Mouse (Mus musculus) CH12.LX (cell line): ENCODE data around the gene Idh2. TPM values are rescaled to one million over a fixed set of nuclear protein-coding genes. Genes with fewer than 3 reads are reported as not detected.

Experiments
- DNase-seq: peaks from one replicate; pipeline ENCODE4 v3.0.0-alpha.2; 2013; ENCODE audit errors: extremely low read depth
- H3K27ac ChIP-seq: 2 replicates; pipeline ENCODE4 v1.5.1; 2012; ENCODE audit warnings: low read depth, mild to moderate bottlenecking, control low read depth, moderate library complexity; ENCODE audit not compliant: insufficient read depth
- H3K27me3 ChIP-seq: replicated peaks from 2 replicates; pipeline ENCODE3; 2012; ENCODE audit warnings: inconsistent platforms
- H3K36me3 ChIP-seq, 2 experiments: replicated peaks in 1 of 2; 2 replicates each; pipeline versions ENCODE3 to v1.6.1; 2012; ENCODE audit warnings: inconsistent platforms in 1 of 2, low read length in 1 of 2, mild to moderate bottlenecking in 1 of 2, mixed read lengths in 1 of 2, moderate library complexity in 1 of 2; ENCODE audit not compliant: control insufficient read depth in 1 of 2, insufficient read depth in 1 of 2
- H3K4me1 ChIP-seq, 2 experiments: 2 replicates each; pipeline ENCODE4 v1.6.1; 2012; ENCODE audit warnings: inconsistent platforms in 1 of 2, moderate library complexity in 1 of 2; ENCODE audit not compliant: insufficient read depth in 2 of 2, control insufficient read depth in 1 of 2
- H3K4me2 ChIP-seq: 2 replicates; pipeline ENCODE4 v1.6.1; 2012; ENCODE audit warnings: low read depth, mild to moderate bottlenecking, control low read depth; ENCODE audit not compliant: poor library complexity, insufficient read depth, severe bottlenecking
- H3K4me3 ChIP-seq, 3 experiments: fragments of 150-350 bp in 1 of 3; sonication (generic) in 1 of 3; replicated peaks in 1 of 3; 2 replicates each; pipeline versions ENCODE3 to v1.5.1; 2011 to 2012; ENCODE audit warnings: low read depth in 2 of 3, low read length in 2 of 3, mild to moderate bottlenecking in 2 of 3, moderate library complexity in 2 of 3, control low read depth in 1 of 3, improper control_type of control experiment in 1 of 3, inconsistent platforms in 1 of 3, mixed read lengths in 1 of 3; ENCODE audit not compliant: poor library complexity in 1 of 3
- H3K79me2 ChIP-seq: replicated peaks from 2 replicates; pipeline ENCODE4 v1.6.1; 2012; ENCODE audit warnings: mild to moderate bottlenecking, moderate library complexity; ENCODE audit not compliant: control insufficient read depth, poor library complexity, insufficient read depth, severe bottlenecking; ENCODE audit errors: extremely low read depth
- H3K9ac ChIP-seq: 2 replicates; pipeline ENCODE4 v1.6.1; 2012; ENCODE audit warnings: low read depth, mild to moderate bottlenecking, control low read depth, moderate library complexity; ENCODE audit not compliant: insufficient read depth
- H3K9me3 ChIP-seq: replicated peaks from 2 replicates; pipeline ENCODE3; 2012; ENCODE audit warnings: low read length, inconsistent platforms, mixed read lengths
- BHLHE40 ChIP-seq: IDR thresholded peaks from 2 replicates; pipeline ENCODE4 v1.6.1; 2011; ENCODE audit warnings: mild to moderate bottlenecking, low read depth, low read length, improper control_type of control experiment
- CHD1 ChIP-seq: IDR thresholded peaks from 2 replicates; pipeline ENCODE4 v1.6.1; 2012; ENCODE audit warnings: low read depth, low read length, improper control_type of control experiment, inconsistent platforms
- CHD2 ChIP-seq: IDR thresholded peaks from 2 replicates; pipeline ENCODE4 v1.6.1; 2011; ENCODE audit warnings: low read length, improper control_type of control experiment
- CTCF ChIP-seq, 2 experiments: IDR thresholded peaks in 1 of 2; conservative IDR thresholded peaks in 1 of 2; 2 replicates each; pipeline ENCODE4 v1.5.1; 2011 to 2012; ENCODE audit warnings: low read depth in 2 of 2, low read length in 2 of 2, improper control_type of control experiment in 1 of 2, inconsistent platforms in 1 of 2, mild to moderate bottlenecking in 1 of 2, moderate library complexity in 1 of 2
- ETS1 ChIP-seq: conservative IDR thresholded peaks from 2 replicates; pipeline ENCODE4 v1.6.1; 2012; ENCODE audit warnings: low read depth, mild to moderate bottlenecking, inconsistent platforms, low read length, improper control_type of control experiment, moderate library complexity
- GABPA ChIP-seq: IDR thresholded peaks from 2 replicates; pipeline ENCODE4 v1.6.1; 2012; ENCODE audit warnings: low read depth, low read length, improper control_type of control experiment, inconsistent platforms; ENCODE audit not compliant: insufficient replicate concordance
- HCFC1 ChIP-seq: IDR thresholded peaks from 2 replicates; pipeline ENCODE4 v1.6.1; 2012; ENCODE audit warnings: low read depth, mild to moderate bottlenecking, inconsistent platforms, low read length, improper control_type of control experiment
- JUND ChIP-seq: conservative IDR thresholded peaks from 2 replicates; pipeline ENCODE4 v1.6.1; 2011; ENCODE audit warnings: low read depth, low read length, improper control_type of control experiment
- KAT2A ChIP-seq: IDR thresholded peaks from 2 replicates; pipeline ENCODE4 v1.6.1; 2012; ENCODE audit warnings: low read length, improper control_type of control experiment, inconsistent platforms; ENCODE audit not compliant: insufficient replicate concordance
- MAX ChIP-seq: IDR thresholded peaks from 2 replicates; pipeline ENCODE4 v1.6.1; 2011; ENCODE audit warnings: low read length, improper control_type of control experiment
- MAZ ChIP-seq: IDR thresholded peaks from 2 replicates; pipeline ENCODE4 v1.6.1; 2012; ENCODE audit warnings: low read depth, mild to moderate bottlenecking, inconsistent platforms, low read length, improper control_type of control experiment, moderate library complexity
- MYC ChIP-seq: IDR thresholded peaks from 2 replicates; pipeline ENCODE4 v1.6.1; 2011; ENCODE audit warnings: low read depth, mild to moderate bottlenecking, improper control_type of control experiment, low read length
- PAX5 ChIP-seq: IDR thresholded peaks from 2 replicates; pipeline ENCODE4 v1.6.1; 2012; ENCODE audit warnings: low read length, inconsistent platforms, mixed read lengths
- POLR2AphosphoS2 ChIP-seq: IDR thresholded peaks from 2 replicates; pipeline ENCODE4 v1.6.1; 2011; ENCODE audit warnings: low read depth, low read length, improper control_type of control experiment
- RAD21 ChIP-seq: IDR thresholded peaks from 2 replicates; pipeline ENCODE4 v1.6.1; 2011; ENCODE audit warnings: low read depth, mild to moderate bottlenecking, low read length, improper control_type of control experiment, moderate library complexity
- SIN3A ChIP-seq: IDR thresholded peaks from 2 replicates; pipeline ENCODE4 v1.6.1; 2012; ENCODE audit warnings: low read length, improper control_type of control experiment, inconsistent platforms
- SMC3 ChIP-seq: IDR thresholded peaks from 2 replicates; pipeline ENCODE4 v1.6.1; 2011; ENCODE audit warnings: low read depth, low read length, improper control_type of control experiment
- TBP ChIP-seq: conservative IDR thresholded peaks from 2 replicates; pipeline ENCODE4 v1.6.1; 2011; ENCODE audit warnings: low read depth, low read length, improper control_type of control experiment
- UBTF ChIP-seq: IDR thresholded peaks from 2 replicates; pipeline ENCODE4 v1.6.1; 2012; ENCODE audit warnings: low read depth, mild to moderate bottlenecking, inconsistent platforms, low read length, improper control_type of control experiment, moderate library complexity
- USF1 ChIP-seq: IDR thresholded peaks from 2 replicates; pipeline ENCODE4 v1.6.1; 2014; ENCODE audit warnings: low read depth, mild to moderate bottlenecking, inconsistent platforms, low read length, improper control_type of control experiment
- ZC3H11A ChIP-seq: IDR thresholded peaks from 2 replicates; pipeline ENCODE4 v1.6.1; 2012; ENCODE audit warnings: low read depth, mild to moderate bottlenecking, inconsistent platforms, low read length, improper control_type of control experiment
- ZMIZ1 ChIP-seq: IDR thresholded peaks from 2 replicates; pipeline ENCODE4 v1.6.1; 2012; ENCODE audit warnings: low read depth, mild to moderate bottlenecking, inconsistent platforms, low read length, improper control_type of control experiment
- ZNF384 ChIP-seq: IDR thresholded peaks from 2 replicates; pipeline ENCODE4 v1.6.1; 2012; ENCODE audit warnings: low read depth, low read length, improper control_type of control experiment, inconsistent platforms
- dilution Hi-C: fragments of 300-500 bp; cut with MboI; formaldehyde crosslinking; loops from 2 replicates; pipeline ENCODE4 v1.14.3; 2020; ENCODE audit warnings: low sequenced_read_pairs; ENCODE audit not compliant: extremely low pct_unique_long_range_greater_than_20kb, extremely low pct_ligation_motif_present
- in situ Hi-C: fragments of 300-500 bp; cut with MboI; formaldehyde crosslinking; loops from 3 replicates; pipeline ENCODE4 v1.14.3; 2019; ENCODE audit warnings: low sequenced_read_pairs, low pct_ligation_motif_present, low pct_unique_long_range_greater_than_20kb, mixed read lengths
- polyA plus RNA-seq: library from polyadenylated mRNA; unstranded; fragments of >175 nt; gene quantifications from 2 replicates; pipeline ENCODE4 v1.2.1, GENCODE M21; 2012; ENCODE audit warnings: low read depth; ENCODE audit not compliant: insufficient read length
- total RNA-seq, 2 experiments: library from RNA; depleted of rRNA; stranded (reverse); fragments of 300-350 nt in 1 of 2; fragments of >200 nt in 1 of 2; gene quantifications; 2 replicates each; pipeline ENCODE4 v1.2.3; 2012 to 2014

The Idh2 gene
- total and polyA plus RNA-seq, 3 experiments: 13.6 to 96.4 (median 21.5) TPM

DNA sequence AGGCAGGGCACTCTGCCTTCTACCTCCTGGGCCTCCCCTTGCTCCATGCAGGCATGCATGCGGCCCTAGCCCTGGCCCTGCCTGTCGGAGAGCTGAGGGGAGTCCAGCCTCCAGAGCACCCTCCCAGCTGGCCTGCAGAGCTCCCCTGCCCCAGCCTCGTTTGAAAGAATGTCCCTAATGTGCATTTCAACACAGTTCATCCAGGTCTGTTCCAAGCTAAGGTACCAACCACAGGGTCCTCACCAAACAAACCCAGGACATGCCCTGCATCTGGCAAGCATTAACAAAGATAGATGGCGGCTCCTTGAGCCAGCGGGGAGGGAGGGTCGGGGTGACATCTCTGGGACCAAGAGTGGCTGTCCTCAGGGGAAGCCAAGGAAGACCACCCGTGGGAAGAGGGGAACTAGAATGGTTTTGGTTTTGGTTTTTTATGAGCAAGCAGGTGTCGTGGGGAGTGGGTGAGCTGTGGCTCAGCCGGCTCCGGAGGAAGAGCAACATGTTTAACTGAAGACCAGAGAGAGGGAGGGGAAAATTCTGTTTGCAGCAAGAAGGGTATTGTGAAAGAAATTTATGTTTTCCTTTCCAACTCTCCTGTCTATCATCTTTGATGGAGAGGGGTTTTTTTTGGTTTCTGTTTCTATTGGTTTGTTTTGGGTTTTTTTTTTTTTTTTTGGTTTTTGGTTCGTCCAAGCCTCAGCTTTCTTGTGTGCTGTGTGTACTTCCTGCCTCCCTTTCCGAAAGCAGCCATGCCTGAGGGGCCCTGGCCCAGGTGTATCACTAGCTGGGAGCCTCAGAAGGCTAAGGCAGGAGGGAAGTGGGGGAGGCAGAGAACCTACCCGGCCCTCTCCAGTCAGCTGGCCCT, 24.0 kb downstream of the Idh2 start (continued):
- TF ChIP-seq ZC3H11A (no peak), GABPA (no peak), CHD1 (no peak), POLR2AphosphoS2 (no peak), HCFC1 (no peak)

DNA sequence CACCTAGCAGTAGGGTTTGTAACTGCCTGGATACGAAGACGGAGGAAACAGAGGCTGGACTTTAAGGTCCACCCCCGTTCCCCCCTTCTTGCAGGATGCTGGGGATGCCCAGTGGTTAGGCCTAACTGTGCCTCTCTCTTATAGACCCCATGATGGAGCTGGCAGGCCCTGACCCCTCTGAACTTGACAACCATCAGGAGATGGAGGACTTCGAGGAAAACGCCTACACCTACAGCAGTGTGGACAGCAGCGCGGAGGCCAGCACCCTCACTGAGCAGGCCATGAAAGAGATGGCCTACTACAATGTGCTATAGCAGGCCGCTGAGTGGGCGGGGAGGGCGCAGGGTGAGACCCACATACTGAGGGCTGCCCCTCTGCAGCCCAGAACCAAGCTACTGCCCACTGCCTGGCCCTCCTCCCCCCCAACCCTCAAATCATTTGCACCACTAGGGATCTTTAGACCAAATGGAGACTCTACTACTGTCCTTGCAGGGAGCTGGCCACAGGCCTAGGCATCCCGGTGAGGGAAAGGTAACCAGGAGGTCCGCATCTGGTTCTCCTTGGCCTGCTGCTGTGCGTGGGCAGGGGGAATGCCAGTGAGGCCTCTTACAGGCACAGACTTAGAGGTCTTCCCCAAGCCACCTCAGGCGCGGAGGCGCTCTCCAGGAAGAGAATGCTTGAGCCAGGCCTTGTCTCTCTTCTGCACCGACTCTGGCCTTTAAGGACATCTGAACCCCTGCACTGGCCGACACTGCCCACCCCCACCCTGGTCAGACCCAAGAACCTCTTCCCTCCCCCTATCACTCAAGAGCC, 24.8 kb downstream of the Idh2 start:
- in situ Hi-C loops (no loop called here), dilution Hi-C loops (no loop called here)
- no peak for TF ChIP-seq HCFC1
- TF ChIP-seq PAX5: no peak
- no peak for TF ChIP-seq JUND
- no peak for TF ChIP-seq SIN3A
- no peak for TF ChIP-seq BHLHE40
- TF ChIP-seq ZMIZ1: no peak
- no peak for TF ChIP-seq MAX
- no peak for TF ChIP-seq UBTF
- no peak for TF ChIP-seq ZNF384
- no peak for TF ChIP-seq POLR2AphosphoS2
- no peak for TF ChIP-seq USF1
- no peaks in the 10 kb centered on the region for H3K79me2 ChIP-seq
- no peak for DNase-seq
- H3K4me1 ChIP-seq: peaks cover 20 to 68% of the 10 kb centered on the region in 2 experiments
- no peak overlapping the region for H3K9ac ChIP-seq
- peak overlapping the region; percentile 77 for H3K27ac ChIP-seq
- H3K4me2 ChIP-seq: 0 out of 2 replicates have a peak overlapping the region, but pooled peaks have one; percentile 7
- H3K27me3 ChIP-seq: no peaks in the 10 kb centered on the region
- peaks cover 6% of the 10 kb centered on the region for H3K9me3 ChIP-seq
- peaks cover 53 to 77% of the 10 kb centered on the region in 2 experiments for H3K36me3 ChIP-seq
- no peak overlapping the region for H3K4me3 ChIP-seq

DNA sequence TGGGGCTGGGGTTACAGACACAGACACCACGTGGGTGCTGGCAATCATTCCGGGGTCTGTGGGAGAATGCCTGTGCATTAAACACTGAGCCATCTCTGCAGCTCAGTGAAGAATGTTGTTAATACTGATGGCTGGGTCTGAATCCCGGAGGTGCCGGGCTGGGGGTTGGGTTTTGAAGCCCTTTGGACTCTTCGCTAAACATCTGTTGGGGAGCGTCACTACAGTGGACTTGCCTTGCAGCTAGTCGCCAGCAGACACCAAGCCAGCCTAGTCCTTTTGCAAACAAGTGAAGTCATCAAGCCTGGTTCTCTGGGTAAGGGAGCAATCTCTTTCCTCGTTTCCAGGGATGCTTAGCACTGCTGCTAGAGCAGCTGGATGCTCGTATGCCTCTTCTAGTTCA, 27.0 kb downstream of the Idh2 start:
- no peak overlapping the region for H3K4me3 ChIP-seq
- in situ Hi-C loops: no loop called here
- no peak overlapping the region for H3K4me2 ChIP-seq
- TF ChIP-seq SMC3 (no peak), RAD21 (no peak), TBP (no peak), HCFC1 (no peak), MYC (no peak), ZNF384 (no peak), CHD2 (no peak), MAX (no peak), ETS1 (no peak), ZMIZ1 (no peak), MAZ (no peak), USF1 (no peak), CTCF (conservative IDR thresholded peaks at IDR 0.05 in 1 of 2, IDR thresholded peaks at IDR 0.05 in 1 of 2; ENCODE audit: low read depth in 2 of 2, low read length in 2 of 2) (no peak), KAT2A (no peak)
- H3K79me2 ChIP-seq: no peaks in the 10 kb centered on the region
- H3K36me3 ChIP-seq: peaks cover 56 to 83% of the 10 kb centered on the region in 2 experiments
- H3K27ac ChIP-seq: no peak overlapping the region
- H3K9me3 ChIP-seq: peaks cover 22% of the 10 kb centered on the region
- H3K9ac ChIP-seq: no peak overlapping the region
- DNase-seq: no peak
- peaks cover 20 to 67% of the 10 kb centered on the region in 2 experiments for H3K4me1 ChIP-seq
- H3K27me3 ChIP-seq: no peaks in the 10 kb centered on the region
- dilution Hi-C loops: no loop called here
